Mouse (Mus musculus): ENCODE measurements around the gene Klra3.

DNA sequence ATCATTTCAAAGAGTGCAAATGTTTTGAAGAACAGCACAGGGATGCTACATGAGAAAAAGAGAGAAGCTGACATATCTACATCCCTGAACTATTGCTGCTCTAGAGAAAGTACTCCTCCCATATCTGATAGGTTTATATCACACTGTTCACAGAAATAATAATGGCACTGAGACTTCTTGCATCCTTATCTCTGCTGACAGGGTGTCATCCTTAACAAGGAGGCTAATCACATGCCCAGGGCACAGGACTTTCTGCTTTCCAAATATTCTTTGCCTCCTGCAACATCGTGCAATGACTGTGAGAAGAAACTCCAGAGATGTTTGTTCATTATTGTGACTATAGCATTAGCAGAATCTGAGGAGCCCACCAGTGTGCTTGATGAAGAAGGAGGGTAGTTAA lies 48.4 kb upstream of the Klra3 start:
- no peak for TF ChIP-seq POLR2A (IDR thresholded peaks at IDR 0.05; ENCODE audit: borderline replicate concordance, control insufficient read depth, low read depth, low read length)
- no peak for TF ChIP-seq CTCF (IDR thresholded peaks at IDR 0.05; ENCODE audit: control insufficient read depth, insufficient read depth, low read length)

Measured in bone marrow, adult 2 months (tissue).